Mouse (Mus musculus): ENCODE data around the gene Fhad1. TPM values are rescaled to one million over a fixed set of nuclear protein-coding genes. Genes with fewer than 3 reads are reported as not detected.
A peak's percentile ranks its signal among the peaks of the same experiment; 100 is the strongest.

The Fhad1 gene
- polyA plus RNA-seq, 1 experiment from 2014 or later = 0.50 TPM

GRCm38 (mm10) chr4:141964575-141964974, 50.3 kb downstream of the Fhad1 start:
- ATAC-seq (replicated peaks; ENCODE audit: low FRiP score, low read depth) (no peak), DNase-seq (ENCODE audit: low spot score) (no peak)
- Histone ChIP-seq H3K9ac (ENCODE audit: low read depth, low read length) (no peak overlapping the region), H3K27me3 (ENCODE audit: insufficient read depth, low read length) (no peaks in the 10 kb centered on the region), H3K9me3 (replicated peaks; ENCODE audit: low read length) (no peaks in the 10 kb centered on the region), H3K27ac (no peak overlapping the region), H3K36me3 (ENCODE audit: insufficient read depth, low read length) (no peaks in the 10 kb centered on the region), H3K4me1 (replicated peaks; ENCODE audit: insufficient read depth, low read length) (no peaks in the 10 kb centered on the region), H3K4me2 (ENCODE audit: low read length) (no peak overlapping the region), H3K4me3 (replicated peaks; ENCODE audit: low read depth, low read length) (no peak overlapping the region)
- WGBS = 16% methylated on average over 6 of the region's 6 CpGs
- no peak for TF ChIP-seq CTCF (IDR thresholded peaks at IDR 0.05; ENCODE audit: low read depth)

DNA sequence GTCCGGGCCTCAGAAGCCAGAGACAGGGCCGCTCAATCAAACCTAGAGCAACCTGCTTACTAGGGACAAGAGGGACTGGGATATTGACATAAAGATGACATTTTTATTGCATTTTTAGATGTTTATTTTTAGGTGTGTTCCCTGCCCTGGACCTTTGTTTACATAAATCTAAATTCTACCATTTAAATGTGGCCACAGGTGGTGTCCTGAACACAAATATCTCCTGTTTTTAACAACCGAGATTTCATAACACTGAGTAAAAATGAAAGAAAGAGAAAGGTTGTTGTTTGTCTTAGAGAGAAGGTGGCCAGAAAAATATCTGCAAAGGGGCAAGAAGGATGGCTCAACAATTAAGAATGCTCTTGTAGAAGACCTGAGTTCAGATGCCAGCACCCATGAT, 51.0 kb downstream of the Fhad1 start:
- no peak overlapping the region for H3K4me3 ChIP-seq (replicated peaks; ENCODE audit: low read depth, low read length)
- no peak overlapping the region for H3K27ac ChIP-seq
- no peaks in the 10 kb centered on the region for H3K27me3 ChIP-seq (ENCODE audit: insufficient read depth, low read length)
- no peaks in the 10 kb centered on the region for H3K36me3 ChIP-seq (ENCODE audit: insufficient read depth, low read length)
- no peaks in the 10 kb centered on the region for H3K9me3 ChIP-seq (replicated peaks; ENCODE audit: low read length)
- 79% methylated on average over 3 of the region's 3 CpGs for WGBS
- H3K4me2 ChIP-seq (ENCODE audit: low read length) = no peak overlapping the region
- ATAC-seq (replicated peaks; ENCODE audit: low FRiP score, low read depth) (no peak), DNase-seq (ENCODE audit: low spot score) (no peak)
- no peak overlapping the region for H3K9ac ChIP-seq (ENCODE audit: low read depth, low read length)
- no peak for TF ChIP-seq CTCF (IDR thresholded peaks at IDR 0.05; ENCODE audit: low read depth)
- H3K4me1 ChIP-seq (replicated peaks; ENCODE audit: insufficient read depth, low read length) = no peaks in the 10 kb centered on the region

- no peak overlapping the region for H3K9ac ChIP-seq (ENCODE audit: low read depth, low read length)
- H3K4me1 ChIP-seq (replicated peaks; ENCODE audit: insufficient read depth, low read length) = no peaks in the 10 kb centered on the region
- H3K4me3 ChIP-seq (replicated peaks; ENCODE audit: low read depth, low read length) = no peak overlapping the region
- ATAC-seq (replicated peaks; ENCODE audit: low FRiP score, low read depth) (no peak), DNase-seq (ENCODE audit: low spot score) (peak; percentile 51)
- H3K9me3 ChIP-seq (replicated peaks; ENCODE audit: low read length) = no peaks in the 10 kb centered on the region
- H3K27me3 ChIP-seq (ENCODE audit: insufficient read depth, low read length) = no peaks in the 10 kb centered on the region
- peak; percentile 77 for TF ChIP-seq CTCF (IDR thresholded peaks at IDR 0.05; ENCODE audit: low read depth)
- H3K27ac ChIP-seq = no peak overlapping the region
- H3K4me2 ChIP-seq (ENCODE audit: low read length) = no peak overlapping the region
- H3K36me3 ChIP-seq (ENCODE audit: insufficient read depth, low read length) = no peaks in the 10 kb centered on the region
- WGBS = 13% methylated on average over 23 of the region's 23 CpGs
Measured at GRCm38 (mm10) chr4:141962811-141963685, 51.8 kb downstream of the Fhad1 start.

DNA sequence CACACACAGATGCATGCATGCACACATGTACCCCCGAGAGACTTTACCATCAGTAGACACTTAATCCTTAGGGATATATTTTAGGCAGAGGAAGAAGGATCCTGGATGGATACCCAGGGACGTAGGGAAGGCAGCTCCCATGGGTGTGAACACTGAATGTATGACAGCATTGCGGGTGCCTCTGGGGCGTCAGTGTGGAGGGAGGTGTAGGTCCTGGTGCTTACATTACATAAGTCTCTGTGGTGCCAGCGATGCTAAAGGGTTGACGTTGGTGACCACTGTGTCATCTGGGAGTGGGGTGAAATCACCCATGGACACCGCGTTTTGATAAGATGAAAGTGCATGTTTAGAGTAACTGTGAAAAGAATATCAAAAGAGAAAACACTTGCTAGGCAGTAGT, 54.8 kb downstream of the Fhad1 start:
- no peak overlapping the region for H3K9ac ChIP-seq (ENCODE audit: low read depth, low read length)
- no peak overlapping the region for H3K4me3 ChIP-seq (replicated peaks; ENCODE audit: low read depth, low read length)
- no peak for DNase-seq (ENCODE audit: low spot score)
- 80% methylated on average over 8 of the region's 8 CpGs for WGBS
- no peak overlapping the region for H3K4me2 ChIP-seq (ENCODE audit: low read length)
- H3K27ac ChIP-seq = no peak overlapping the region
- 0 out of 2 replicates have a peak, but pooled peaks cover 2% of the 10 kb centered on the region for H3K4me1 ChIP-seq (replicated peaks; ENCODE audit: insufficient read depth, low read length)
- H3K36me3 ChIP-seq (ENCODE audit: insufficient read depth, low read length) = no peaks in the 10 kb centered on the region
- ATAC-seq (replicated peaks; ENCODE audit: low FRiP score, low read depth) = no peak
- no peaks in the 10 kb centered on the region for H3K9me3 ChIP-seq (replicated peaks; ENCODE audit: low read length)
- H3K27me3 ChIP-seq (ENCODE audit: insufficient read depth, low read length) = no peaks in the 10 kb centered on the region
- no peak for TF ChIP-seq CTCF (IDR thresholded peaks at IDR 0.05; ENCODE audit: low read depth)

DNA sequence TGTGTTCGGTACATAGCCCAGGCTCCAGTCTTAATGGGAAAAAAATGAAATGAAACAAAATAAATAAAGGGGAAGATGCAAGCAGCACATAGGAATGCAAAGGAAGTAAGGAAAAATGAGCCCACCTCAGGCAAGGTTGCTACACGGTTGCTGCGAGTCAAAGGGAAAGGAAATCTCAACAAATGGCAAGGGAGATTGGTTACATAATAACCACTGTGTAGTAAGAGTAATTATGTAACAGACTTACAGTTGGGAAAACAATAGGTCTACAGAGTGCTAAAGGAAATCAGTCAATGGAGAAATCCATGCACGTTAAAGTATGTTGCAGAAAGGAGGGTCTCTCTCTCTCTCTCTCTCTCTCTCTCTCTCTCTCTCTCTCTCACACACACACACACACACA, 55.3 kb downstream of the Fhad1 start:
- H3K27me3 ChIP-seq (ENCODE audit: insufficient read depth, low read length) = no peaks in the 10 kb centered on the region
- no peak overlapping the region for H3K9ac ChIP-seq (ENCODE audit: low read depth, low read length)
- H3K4me2 ChIP-seq (ENCODE audit: low read length) = no peak overlapping the region
- H3K27ac ChIP-seq = no peak overlapping the region
- TF ChIP-seq CTCF (IDR thresholded peaks at IDR 0.05; ENCODE audit: low read depth) = no peak
- H3K36me3 ChIP-seq (ENCODE audit: insufficient read depth, low read length) = no peaks in the 10 kb centered on the region
- WGBS = 52% methylated on average over 4 of the region's 4 CpGs
- DNase-seq (ENCODE audit: low spot score) (no peak), ATAC-seq (replicated peaks; ENCODE audit: low FRiP score, low read depth) (no peak)
- H3K4me1 ChIP-seq (replicated peaks; ENCODE audit: insufficient read depth, low read length) = 0 out of 2 replicates have a peak, but pooled peaks cover 4% of the 10 kb centered on the region
- no peaks in the 10 kb centered on the region for H3K9me3 ChIP-seq (replicated peaks; ENCODE audit: low read length)
- H3K4me3 ChIP-seq (replicated peaks; ENCODE audit: low read depth, low read length) = no peak overlapping the region

DNA sequence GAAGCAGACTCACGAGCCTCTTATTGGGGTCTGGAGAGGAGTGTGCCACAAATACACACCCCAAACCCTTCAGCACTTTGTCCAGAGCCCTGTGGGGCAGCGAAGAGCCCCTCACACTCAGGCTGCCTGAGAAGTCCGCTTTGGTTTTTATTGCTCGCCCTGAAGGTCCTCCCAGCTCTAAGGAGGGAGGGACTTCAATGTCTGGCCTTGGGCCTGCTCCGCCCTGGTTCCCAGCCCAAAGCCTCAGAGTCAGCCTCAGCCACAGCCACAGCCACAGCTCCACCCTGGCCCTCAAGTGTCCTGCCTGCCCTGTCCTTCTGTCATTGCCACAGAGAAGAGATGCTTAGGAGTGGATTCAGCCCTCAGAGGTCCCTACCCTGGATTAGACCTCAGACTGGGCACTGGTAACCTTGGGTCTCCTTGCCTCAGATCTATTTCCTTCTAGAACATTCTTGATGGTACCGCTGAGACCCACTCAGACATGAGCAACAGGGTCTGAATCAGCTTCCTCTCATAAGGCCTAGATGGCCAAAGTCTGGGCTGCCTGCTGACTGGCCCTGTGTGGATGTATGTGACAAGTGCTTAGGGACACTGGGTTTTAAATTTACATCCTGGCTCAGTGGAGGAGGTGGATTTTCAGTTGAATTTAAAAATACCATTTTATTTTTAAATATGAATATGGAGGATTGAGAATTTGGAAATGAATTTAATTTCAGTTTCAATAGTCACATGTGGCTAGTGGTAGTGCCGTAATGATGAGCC, 56.1 kb downstream of the Fhad1 start:
- Histone ChIP-seq H3K9ac (ENCODE audit: low read depth, low read length) (no peak overlapping the region), H3K36me3 (ENCODE audit: insufficient read depth, low read length) (no peaks in the 10 kb centered on the region), H3K4me3 (replicated peaks; ENCODE audit: low read depth, low read length) (no peak overlapping the region), H3K27me3 (ENCODE audit: insufficient read depth, low read length) (no peaks in the 10 kb centered on the region), H3K4me2 (ENCODE audit: low read length) (peak overlapping the region; percentile 36; the same call in 1 of the 2 replicates), H3K4me1 (replicated peaks; ENCODE audit: insufficient read depth, low read length) (0 out of 2 replicates have a peak, but pooled peaks cover 4% of the 10 kb centered on the region), H3K9me3 (replicated peaks; ENCODE audit: low read length) (no peaks in the 10 kb centered on the region), H3K27ac (peak overlapping the region; percentile 31; the same call in 1 of the 2 replicates)
- 51% methylated on average over 7 of the region's 7 CpGs for WGBS
- ATAC-seq (replicated peaks; ENCODE audit: low FRiP score, low read depth) = peak; percentile 19; the same call in 1 of the 2 replicates
- TF ChIP-seq CTCF (IDR thresholded peaks at IDR 0.05; ENCODE audit: low read depth) = no peak
- peak; percentile 55 for DNase-seq (ENCODE audit: low spot score)
